Mouse (Mus musculus) WW6 (cell line): Measurements from ENCODE around the gene Zfyve27.

ENCODE experiments used
- DNase-seq: peaks from one replicate; pipeline ENCODE4 v3.0.0-alpha.2; 2013; ENCODE audit warnings: low read depth, low spot score

The Zfyve27 gene

DNA sequence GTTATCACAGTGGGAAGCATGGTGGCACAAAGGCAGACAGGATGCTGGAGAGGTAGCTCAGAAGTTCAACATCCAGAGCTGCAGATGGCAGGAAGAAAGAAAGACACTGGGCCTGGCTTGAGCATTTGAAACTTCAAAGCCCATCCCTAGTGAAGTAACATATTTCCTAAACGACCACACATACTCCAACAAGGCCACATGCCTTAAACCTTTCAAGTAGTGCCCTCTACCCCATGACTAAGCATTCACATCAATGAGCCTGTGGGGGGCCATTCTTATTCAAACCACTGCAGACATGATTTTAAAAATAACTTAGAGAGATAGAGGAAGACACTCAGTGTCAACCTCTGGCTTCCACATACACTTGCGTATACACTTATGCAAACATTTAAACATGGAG lies 21.0 kb upstream of the Zfyve27 start:
- no peak for DNase-seq

- DNase-seq, result no peak
Observed at GRCm38 (mm10) chr19:42144067-42144466, 19.7 kb upstream of the Zfyve27 start.

GRCm38 (mm10) chr19:42144541-42145167 lies 19.1 kb upstream of the Zfyve27 start:
- no peak for DNase-seq

- no peak for DNase-seq
Observed at GRCm38 (mm10) chr19:42145210-42145609, 18.5 kb upstream of the Zfyve27 start.

DNA sequence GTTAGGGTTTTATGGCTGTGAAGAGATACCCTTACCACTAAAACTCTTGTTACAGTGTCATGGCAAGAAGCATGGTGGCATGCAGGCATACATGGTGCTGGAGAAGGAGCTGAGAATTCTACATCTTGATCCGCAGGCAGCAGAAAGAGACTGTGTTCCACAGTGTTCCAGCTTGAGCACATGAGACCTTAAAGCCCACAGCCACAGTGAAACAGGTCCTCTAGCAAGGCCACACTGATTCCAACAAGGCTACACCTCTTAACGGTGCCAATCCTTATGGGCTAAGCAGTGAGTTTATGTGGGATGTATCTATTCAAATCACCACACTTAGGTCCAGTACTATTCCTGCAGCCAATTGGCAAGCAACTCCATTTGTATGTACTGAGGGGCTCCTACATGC lies 18.0 kb upstream of the Zfyve27 start:
- no peak for DNase-seq

DNA sequence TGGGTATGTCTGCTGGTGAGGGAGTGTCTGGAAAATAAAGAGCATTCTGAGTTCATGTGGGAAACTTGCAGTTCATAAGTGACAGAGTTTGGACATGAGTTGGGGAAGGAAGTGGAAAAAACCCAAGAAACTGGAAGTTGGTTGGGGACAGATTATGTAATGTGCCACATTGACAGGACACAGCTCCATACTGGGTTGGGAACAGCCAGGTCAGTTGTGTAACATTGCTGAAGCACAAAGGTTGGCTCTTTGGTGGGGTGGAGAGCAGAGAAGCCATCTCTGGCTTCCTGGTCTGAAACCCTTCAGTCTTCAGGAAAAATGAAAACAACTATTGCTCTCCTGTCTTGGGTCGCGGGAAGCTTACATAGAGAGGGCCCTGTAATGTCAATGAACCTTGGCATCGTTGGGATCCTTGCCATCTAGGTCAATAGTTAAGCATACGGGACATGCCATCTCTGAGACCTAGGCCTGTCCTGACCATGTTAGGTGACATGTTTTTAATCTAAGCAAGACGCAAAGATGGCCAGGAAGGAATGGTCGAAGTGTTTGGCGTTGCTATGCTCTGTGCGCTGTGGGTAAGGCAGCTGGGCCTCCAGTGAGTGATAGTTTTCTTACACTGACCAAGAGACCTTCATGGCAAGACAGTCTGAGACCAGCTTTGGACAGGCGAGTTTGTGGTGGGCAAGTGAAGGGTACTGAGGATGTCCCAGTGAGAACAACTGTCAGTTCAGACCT lies 17.3 kb upstream of the Zfyve27 start:
- no peak for DNase-seq

- no peak for DNase-seq
Observed at GRCm38 (mm10) chr19:42147170-42147768, 16.5 kb upstream of the Zfyve27 start, which contains the start of gene Marveld1. Gene Marveld1 (plus strand): TSS chr19:42147400.

- DNase-seq, result no peak
Observed at GRCm38 (mm10) chr19:42147769-42148568, 15.8 kb upstream of the Zfyve27 start.

GRCm38 (mm10) chr19:42148569-42148860 lies 15.2 kb upstream of the Zfyve27 start:
- no peak for DNase-seq

- no peak for DNase-seq
Observed at GRCm38 (mm10) chr19:42151990-42152389, 11.8 kb upstream of the Zfyve27 start.

- no peak for DNase-seq
Observed at GRCm38 (mm10) chr19:42157493-42158237, 6.1 kb upstream of the Zfyve27 start.

DNA sequence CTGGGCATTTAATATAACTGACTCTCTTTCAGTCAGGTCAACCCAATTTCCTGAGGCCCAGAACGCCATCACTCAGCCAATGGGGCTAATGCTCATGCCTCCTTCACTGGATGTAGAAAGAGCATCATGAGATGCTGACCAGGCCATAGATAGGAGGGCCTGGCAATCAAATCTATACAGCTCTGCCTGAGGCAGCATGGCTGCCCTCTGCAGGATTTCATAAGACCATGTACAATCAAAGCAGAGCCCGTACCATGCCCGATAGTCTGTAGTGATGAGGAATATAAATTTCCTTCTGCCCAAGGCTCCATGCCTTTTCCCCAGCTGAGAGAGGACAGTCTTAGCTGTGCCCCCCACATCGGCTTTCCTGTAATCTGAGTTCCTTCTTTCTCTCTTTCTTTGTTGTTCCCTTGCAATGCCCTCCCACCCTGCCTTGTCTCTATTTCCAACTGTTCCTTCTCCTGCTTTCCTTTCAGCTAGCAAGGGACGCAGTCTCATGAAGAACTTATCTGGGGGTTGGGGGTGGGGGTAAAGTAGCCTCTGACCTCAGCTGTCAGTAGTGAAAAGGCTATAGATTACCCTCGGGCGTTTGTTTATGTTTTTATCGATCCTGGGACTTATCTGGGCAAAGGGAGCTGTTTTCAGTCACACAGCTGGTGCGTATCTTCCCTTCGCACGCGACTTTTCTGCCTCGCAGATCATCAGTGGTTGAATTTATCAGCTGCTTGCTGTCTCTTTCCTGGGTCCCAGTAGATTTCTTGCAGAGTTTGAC lies 5.3 kb upstream of the Zfyve27 start:
- no peak for DNase-seq

- DNase-seq, result no peak
Observed at GRCm38 (mm10) chr19:42164188-42164587, 437 bp downstream of the Zfyve27 start.

GRCm38 (mm10) chr19:42166130-42166529 lies 2.4 kb downstream of the Zfyve27 start:
- DNase-seq, result no peak

GRCm38 (mm10) chr19:42166766-42167165 lies 3.0 kb downstream of the Zfyve27 start:
- no peak for DNase-seq

- no peak for DNase-seq
Observed at GRCm38 (mm10) chr19:42167489-42167888, 3.7 kb downstream of the Zfyve27 start.

GRCm38 (mm10) chr19:42169322-42169975 lies 5.7 kb downstream of the Zfyve27 start:
- no peak for DNase-seq

- DNase-seq, result peak; percentile 82
Observed at GRCm38 (mm10) chr19:42170025-42170969, 6.5 kb downstream of the Zfyve27 start.

DNA sequence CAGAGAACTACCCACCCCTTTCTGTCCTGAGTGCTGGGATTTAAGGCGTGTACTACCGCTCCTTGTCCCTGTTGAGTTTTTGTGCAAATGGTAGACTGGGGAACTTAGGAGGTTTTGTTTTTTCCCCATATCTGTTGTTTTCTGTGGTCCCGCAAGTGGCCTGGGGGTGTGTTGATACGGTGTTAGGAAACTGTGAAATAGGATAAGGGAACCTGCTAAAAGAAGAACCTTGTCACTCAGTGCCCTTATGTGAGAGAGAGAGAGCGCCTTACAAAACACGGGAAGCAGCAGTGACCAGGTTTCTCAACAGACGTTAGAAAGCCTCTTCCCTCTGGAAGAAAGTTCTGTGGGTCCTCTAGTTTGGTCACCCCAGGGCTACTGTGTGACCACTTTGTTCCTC lies 13.1 kb downstream of the Zfyve27 start:
- DNase-seq, result no peak
